Mouse (Mus musculus): ENCODE data around the gene Rsph4a.
"Not testable (repeated sequence)": the region's sequence is repeated elsewhere in the genome, so short reads cannot be mapped to it uniquely, and the experiment has no call there.

Gene Rsph4a

DNA sequence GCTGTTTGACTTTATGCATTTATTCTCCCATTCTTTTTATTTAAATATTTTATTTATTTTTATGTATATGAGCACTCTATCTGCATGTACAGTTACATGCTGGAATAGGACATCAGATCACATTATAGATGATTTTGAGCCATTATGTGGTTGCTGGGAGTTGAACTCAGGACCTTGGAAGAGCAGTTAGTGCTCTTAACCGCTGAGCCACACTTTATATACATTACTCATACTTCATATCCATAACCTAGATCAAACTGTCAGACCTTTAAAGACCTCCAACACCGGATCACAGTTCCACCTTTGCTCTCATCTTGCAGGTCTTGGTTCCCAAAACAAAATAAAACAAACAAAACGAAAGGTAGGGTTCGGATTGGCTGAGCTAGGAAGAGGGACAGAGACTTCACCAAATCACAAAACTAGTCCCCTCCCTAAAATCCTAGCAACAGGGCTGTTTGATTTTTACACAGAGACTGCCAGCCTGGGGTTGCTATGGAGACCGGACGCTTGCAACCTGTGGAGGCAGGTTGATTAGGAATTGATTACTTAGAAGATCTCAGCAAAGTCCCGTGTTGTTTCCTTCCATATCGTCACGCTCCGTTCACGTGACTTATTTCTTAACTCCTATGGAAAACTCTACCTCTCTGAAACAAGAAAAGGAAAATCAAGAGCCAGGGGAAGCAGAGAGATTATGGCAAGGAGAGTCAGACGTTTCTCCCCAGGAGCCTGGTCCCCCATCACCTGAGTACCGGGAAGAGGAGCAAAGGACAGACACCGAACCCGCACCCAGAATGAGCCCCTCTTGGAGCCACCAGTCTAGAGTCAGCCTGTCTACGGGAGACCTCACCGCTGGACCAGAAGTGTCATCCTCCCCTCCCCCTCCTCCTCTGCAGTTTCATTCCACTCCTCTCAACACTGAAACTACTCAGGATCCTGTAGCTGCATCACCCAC lies at the start of gene Rsph4a:
Rsph4a (plus strand) TSS at position 582 of the 952 bp plus-strand sequence.
- DNase-seq (ENCODE audit: low read depth), result no peak

DNA sequence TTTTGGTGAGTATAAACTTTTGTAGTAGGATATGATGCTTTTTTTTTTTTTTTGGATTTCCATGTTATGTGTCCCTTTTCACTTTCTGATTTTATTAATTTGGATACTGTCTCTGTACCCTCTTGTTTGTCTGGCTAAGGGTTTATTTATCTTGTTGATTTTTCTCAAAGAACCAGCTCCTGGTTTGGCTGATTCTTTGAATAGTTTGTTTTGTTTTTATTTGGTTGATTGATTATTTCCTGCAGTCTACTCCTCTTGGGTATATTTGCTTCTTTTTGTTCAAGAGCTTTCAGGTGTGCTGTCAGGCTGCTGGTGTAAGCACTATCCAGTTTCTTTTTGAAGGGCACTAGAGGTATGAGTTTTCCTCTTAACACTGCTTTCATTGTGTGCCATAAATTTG lies 47.5 kb upstream of the Rsph4a start, which contains the start of gene Sult3a1:
Sult3a1 (plus strand) TSS at position 301 of the 400 bp plus-strand sequence.
- DNase-seq (ENCODE audit: low read depth), result no peak

- no peak for DNase-seq (ENCODE audit: low read depth)
Observed at GRCm38 (mm10) chr10:33865994-33866393, 38.9 kb upstream of the Rsph4a start.

GRCm38 (mm10) chr10:33870441-33870840 lies 34.5 kb upstream of the Rsph4a start:
- no peak for DNase-seq (ENCODE audit: low read depth)

GRCm38 (mm10) chr10:33872672-33873398 lies 32.1 kb upstream of the Rsph4a start:
- DNase-seq (ENCODE audit: low read depth), result no peak

- not testable (repeated sequence) for DNase-seq (ENCODE audit: low read depth)
Observed at GRCm38 (mm10) chr10:33882411-33882810, 22.5 kb upstream of the Rsph4a start.

- not testable (repeated sequence) for DNase-seq (ENCODE audit: low read depth)
Observed at GRCm38 (mm10) chr10:33901520-33901919, 3.4 kb upstream of the Rsph4a start.

DNA sequence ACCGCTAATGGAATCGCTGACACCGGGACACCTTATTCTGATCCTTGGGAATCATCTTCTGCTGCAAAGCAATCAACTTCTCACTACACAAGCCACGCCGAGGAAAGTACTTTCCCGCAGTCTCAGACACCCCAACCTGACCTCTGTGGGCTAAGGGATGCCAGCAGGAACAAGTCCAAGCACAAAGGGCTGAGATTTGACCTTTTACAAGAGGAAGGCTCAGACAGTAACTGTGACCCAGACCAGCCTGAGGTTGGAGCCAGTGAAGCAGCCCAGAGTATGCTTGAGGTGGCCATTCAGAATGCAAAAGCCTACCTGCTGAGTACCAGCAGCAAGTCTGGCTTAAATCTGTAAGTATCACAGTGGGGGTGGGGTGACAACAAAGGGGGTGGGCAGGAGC lies 578 bp downstream of the Rsph4a start:
- DNase-seq (ENCODE audit: low read depth), result no peak

- no peak for DNase-seq (ENCODE audit: low read depth)
Observed at GRCm38 (mm10) chr10:33940702-33941101, 35.8 kb downstream of the Rsph4a start.

DNA sequence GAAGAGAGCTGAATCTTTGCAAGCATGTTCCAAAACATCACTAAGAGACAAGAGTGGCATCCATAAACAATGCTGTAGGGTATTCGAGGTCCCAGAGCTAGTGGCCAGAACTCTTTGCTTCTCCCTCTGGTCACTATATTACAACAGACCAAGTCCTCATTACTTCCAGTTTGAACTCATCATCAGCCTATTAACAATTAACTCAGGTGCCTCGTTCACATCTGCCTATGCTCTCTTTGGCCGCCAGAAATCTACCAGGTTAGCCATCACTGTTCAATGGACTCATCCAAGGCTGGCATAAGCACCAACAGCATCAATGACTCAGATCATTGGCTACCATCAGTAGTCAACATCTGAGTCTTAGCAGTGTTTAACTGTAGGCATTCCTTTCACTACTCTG lies 40.5 kb downstream of the Rsph4a start:
- no peak for DNase-seq (ENCODE audit: low read depth)

DNA sequence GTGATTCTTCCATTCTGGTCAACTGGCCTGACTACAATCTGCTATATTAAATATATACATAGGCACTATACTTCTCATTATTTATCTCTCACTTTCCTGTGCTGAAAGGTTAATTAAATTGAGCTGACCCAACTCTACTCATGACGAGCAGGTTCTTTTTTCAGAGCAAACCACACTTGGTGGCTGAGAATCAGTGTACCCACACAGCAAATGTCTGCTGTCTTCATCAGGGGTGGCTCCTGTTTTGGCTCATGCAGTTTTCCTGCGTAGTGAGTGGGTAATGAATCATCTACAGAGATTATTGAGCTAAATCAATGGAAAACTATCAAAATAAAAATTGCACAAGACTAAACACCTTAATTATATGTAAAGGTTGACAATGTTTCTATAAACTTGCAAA lies 41.4 kb downstream of the Rsph4a start:
- DNase-seq (ENCODE audit: low read depth), result no peak

GRCm38 (mm10) chr10:33950803-33951583 lies 46.1 kb downstream of the Rsph4a start, which contains the start of gene Zup1:
Gene Zup1 (minus strand): TSS chr10:33951269.
- peak; percentile 86 for DNase-seq (ENCODE audit: low read depth)

DNA sequence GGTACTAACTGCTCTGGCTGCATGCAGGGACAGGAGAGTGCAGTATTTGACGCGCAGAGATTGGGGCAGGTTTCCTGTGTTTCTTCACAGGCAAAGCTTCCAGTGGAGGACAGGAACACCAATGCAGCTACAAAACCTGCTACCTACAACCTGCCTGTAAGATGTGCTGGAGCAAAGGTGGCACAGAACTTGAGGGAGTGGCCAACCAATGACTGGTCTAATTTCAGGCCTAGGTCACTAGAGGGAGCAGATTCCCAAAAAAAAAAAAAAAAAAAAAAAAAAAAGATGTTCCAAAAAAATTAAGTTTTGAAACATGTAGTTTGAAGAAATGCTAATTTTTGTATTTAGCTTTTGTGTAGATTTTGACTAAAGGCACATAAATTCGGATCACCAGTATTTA lies 47.6 kb downstream of the Rsph4a start:
- DNase-seq (ENCODE audit: low read depth), result no peak
